Mouse (Mus musculus): ENCODE results near the gene Eea1. TPM values are rescaled to one million over a fixed set of nuclear protein-coding genes. Genes with fewer than 3 reads are reported as not detected.

Gene Eea1
- polyA plus RNA-seq, 1 experiment from 2014 or later: 17.3 TPM

DNA sequence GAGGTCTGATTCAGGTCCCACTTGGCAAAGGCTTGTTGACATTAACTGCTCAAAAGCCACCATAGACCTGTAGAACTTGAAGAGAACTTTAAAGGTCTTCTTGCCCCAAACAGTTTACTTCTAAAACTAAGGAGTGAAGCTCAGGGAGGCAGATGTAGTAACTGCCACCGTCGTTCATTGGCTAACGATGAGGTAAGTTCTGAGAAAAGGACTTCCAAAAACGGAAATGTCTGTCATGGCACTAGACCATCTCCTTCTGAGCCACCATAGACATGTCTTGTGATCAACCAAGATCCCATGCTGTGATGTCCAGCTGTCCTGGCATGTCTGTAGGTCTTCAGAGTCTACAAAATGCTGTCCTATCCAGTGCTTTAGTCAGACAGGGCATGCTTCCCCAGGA, 139.4 kb downstream of the Eea1 start:
- H3K4me1 ChIP-seq: peaks cover 14% of the 10 kb centered on the region; the same call in 1 of the 2 replicates
- H3K9ac ChIP-seq (replicated peaks): no peak overlapping the region
- no peaks in the 10 kb centered on the region for H3K9me3 ChIP-seq
- WGBS: 97% methylated on average over 4 of the region's 4 CpGs
- H3K4me3 ChIP-seq: no peak overlapping the region
- no peak overlapping the region for H3K4me2 ChIP-seq (replicated peaks)
- ATAC-seq (replicated peaks): no peak
- H3K36me3 ChIP-seq: no peaks in the 10 kb centered on the region
- H3K27me3 ChIP-seq: no peaks in the 10 kb centered on the region
- H3K27ac ChIP-seq (replicated peaks): no peak overlapping the region

DNA sequence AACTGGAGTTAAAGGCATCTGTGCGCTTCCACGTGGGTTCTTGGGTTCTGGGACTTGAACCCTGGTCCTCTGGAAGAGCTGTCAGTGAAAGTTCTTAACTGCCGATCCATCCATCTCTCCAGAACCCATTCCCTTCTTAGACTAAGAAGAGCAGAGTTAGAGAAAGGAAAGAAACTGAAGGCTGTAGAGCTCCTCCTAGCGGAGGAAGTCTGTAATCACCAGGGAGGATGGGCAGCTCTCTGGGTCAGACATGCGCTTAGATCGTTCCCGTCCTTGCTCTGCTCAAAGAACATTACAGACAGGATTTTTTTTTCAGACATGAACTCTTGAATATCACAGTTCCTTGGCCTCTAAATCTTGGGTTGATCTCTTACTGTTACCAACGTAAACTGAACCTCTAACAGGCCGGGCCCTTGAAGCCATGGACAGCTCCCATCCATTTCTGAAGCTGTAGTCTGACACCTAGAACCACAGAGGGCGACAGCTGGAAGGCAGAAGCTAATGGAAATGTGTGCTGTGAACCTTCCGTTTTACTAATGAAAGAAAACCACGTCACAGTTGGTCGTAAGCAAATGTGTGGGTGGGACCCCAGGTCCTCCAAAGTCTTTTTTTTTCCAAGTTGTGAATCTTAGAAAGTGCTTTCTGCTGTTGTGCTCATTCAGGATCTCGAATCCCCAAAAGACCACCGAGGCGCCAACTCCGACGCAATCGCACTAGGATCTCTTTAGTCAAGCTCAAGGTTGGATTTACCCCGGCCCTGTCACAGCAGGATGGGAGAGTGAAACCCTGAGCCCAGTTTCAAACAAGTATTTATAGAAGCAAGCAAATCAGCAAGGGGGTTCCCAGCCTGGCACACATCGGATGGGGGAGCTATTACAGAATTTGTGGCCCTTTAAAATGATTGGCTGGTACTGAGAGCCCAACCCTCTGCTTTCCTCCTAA, 140.3 kb downstream of the Eea1 start:
- H3K36me3 ChIP-seq: no peaks in the 10 kb centered on the region
- H3K4me3 ChIP-seq: no peak overlapping the region
- H3K27ac ChIP-seq (replicated peaks): no peak overlapping the region
- ATAC-seq (replicated peaks): no peak
- no peaks in the 10 kb centered on the region for H3K27me3 ChIP-seq
- H3K9me3 ChIP-seq: no peaks in the 10 kb centered on the region
- H3K4me1 ChIP-seq: peaks cover 11% of the 10 kb centered on the region; the same call in 1 of the 2 replicates
- no peak overlapping the region for H3K4me2 ChIP-seq (replicated peaks)
- no peak overlapping the region for H3K9ac ChIP-seq (replicated peaks)
- 67% methylated on average over 21 of the region's 21 CpGs for WGBS

GRCm38 (mm10) chr10:96082203-96082602, 141.8 kb downstream of the Eea1 start:
- no peak overlapping the region for H3K27ac ChIP-seq (replicated peaks)
- no peaks in the 10 kb centered on the region for H3K36me3 ChIP-seq
- H3K4me3 ChIP-seq: no peak overlapping the region
- ATAC-seq (replicated peaks): no peak
- H3K4me2 ChIP-seq (replicated peaks): no peak overlapping the region
- H3K27me3 ChIP-seq: no peaks in the 10 kb centered on the region
- H3K9me3 ChIP-seq: no peaks in the 10 kb centered on the region
- peaks cover 4% of the 10 kb centered on the region; the same call in 1 of the 2 replicates for H3K4me1 ChIP-seq
- 78% methylated on average over 3 of the region's 3 CpGs for WGBS
- no peak overlapping the region for H3K9ac ChIP-seq (replicated peaks)

GRCm38 (mm10) chr10:96089744-96090143, 149.3 kb downstream of the Eea1 start:
- no peaks in the 10 kb centered on the region for H3K4me1 ChIP-seq
- H3K9ac ChIP-seq (replicated peaks): no peak overlapping the region
- H3K27ac ChIP-seq (replicated peaks): no peak overlapping the region
- no peak for ATAC-seq (replicated peaks)
- H3K27me3 ChIP-seq: no peaks in the 10 kb centered on the region
- H3K9me3 ChIP-seq: no peaks in the 10 kb centered on the region
- no peak overlapping the region for H3K4me3 ChIP-seq
- WGBS: 22% methylated on average over 1 of the region's 1 CpGs
- H3K4me2 ChIP-seq (replicated peaks): no peak overlapping the region
- no peaks in the 10 kb centered on the region for H3K36me3 ChIP-seq

GRCm38 (mm10) chr10:96090388-96090787, 149.9 kb downstream of the Eea1 start:
- no peak overlapping the region for H3K4me2 ChIP-seq (replicated peaks)
- H3K9ac ChIP-seq (replicated peaks): no peak overlapping the region
- 76% methylated on average over 3 of the region's 3 CpGs for WGBS
- H3K27me3 ChIP-seq: no peaks in the 10 kb centered on the region
- no peak overlapping the region for H3K27ac ChIP-seq (replicated peaks)
- H3K36me3 ChIP-seq: no peaks in the 10 kb centered on the region
- H3K4me1 ChIP-seq: no peaks in the 10 kb centered on the region
- no peak for ATAC-seq (replicated peaks)
- H3K9me3 ChIP-seq: no peaks in the 10 kb centered on the region
- H3K4me3 ChIP-seq: no peak overlapping the region

- Histone ChIP-seq H3K4me2 (replicated peaks) (no peak overlapping the region), H3K4me3 (no peak overlapping the region), H3K4me1 (no peaks in the 10 kb centered on the region), H3K9ac (replicated peaks) (no peak overlapping the region), H3K36me3 (no peaks in the 10 kb centered on the region), H3K27ac (replicated peaks) (no peak overlapping the region), H3K27me3 (no peaks in the 10 kb centered on the region), H3K9me3 (no peaks in the 10 kb centered on the region)
- 16% methylated on average over 2 of the region's 2 CpGs for WGBS
- ATAC-seq (replicated peaks): no peak
Observed at GRCm38 (mm10) chr10:96093890-96094531, 153.6 kb downstream of the Eea1 start.

- H3K9ac ChIP-seq (replicated peaks): no peak overlapping the region
Observed at GRCm38 (mm10) chr10:96094559-96094958, 154.1 kb downstream of the Eea1 start.

More at GRCm38 (mm10) chr10:96094559-96094958, 154.1 kb downstream of the Eea1 start:
- Histone ChIP-seq H3K4me3 (no peak overlapping the region), H3K4me2 (replicated peaks) (no peak overlapping the region), H3K36me3 (no peaks in the 10 kb centered on the region), H3K27ac (replicated peaks) (no peak overlapping the region), H3K9me3 (no peaks in the 10 kb centered on the region), H3K27me3 (no peaks in the 10 kb centered on the region), H3K4me1 (no peaks in the 10 kb centered on the region)
- WGBS: 39% methylated on average over 2 of the region's 2 CpGs
- 0 out of 2 replicates have a peak, but pooled peaks have one; percentile 55 for ATAC-seq (replicated peaks)

Other genes with a start within 250 kb of the Eea1 start
- not detected in 2 replicates for gene Gm33543, start 97.7 kb upstream of the Eea1 start, polyA plus RNA-seq (2015; fragmentation: Nextera tagmentation; extraction: Ambion mirVana)
- not detected in 2 replicates for gene Gm5426, start 196.0 kb downstream of the Eea1 start, polyA plus RNA-seq (2015; fragmentation: Nextera tagmentation; extraction: Ambion mirVana)